Mouse (Mus musculus): ENCODE results near the gene Hmcn1. TPM values are rescaled to one million over a fixed set of nuclear protein-coding genes. Genes with fewer than 3 reads are reported as not detected.

Hmcn1 gene
- polyA plus RNA-seq, 1 experiment from 2014 or later: 20.4 TPM

DNA sequence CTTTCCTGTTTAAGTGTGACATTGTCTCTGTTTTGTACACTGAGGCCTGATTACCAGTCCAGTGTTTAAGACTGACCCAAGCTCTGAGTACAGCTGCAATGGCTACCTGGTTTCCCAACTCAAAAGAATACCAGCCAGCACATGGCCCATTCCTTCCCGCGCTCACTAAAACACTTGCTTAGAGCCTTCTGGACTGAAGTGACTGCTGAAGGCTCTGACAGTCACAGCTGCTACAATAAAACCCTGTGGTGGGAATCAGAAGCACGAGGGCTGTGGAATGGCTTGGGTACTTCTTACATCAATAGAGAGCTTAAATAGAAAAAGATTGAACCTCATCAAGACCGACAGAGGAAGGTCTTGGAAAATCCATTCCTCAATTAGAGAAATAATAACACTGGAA lies 286.7 kb downstream of the Hmcn1 start:
- Histone ChIP-seq H3K27ac (no peak overlapping the region), H3K4me1 (no peaks in the 10 kb centered on the region), H3K4me3 (no peak overlapping the region), H3K36me3 (peaks cover 4% of the 10 kb centered on the region; the same call in 1 of the 2 replicates), H3K9me3 (no peaks in the 10 kb centered on the region), H3K4me2 (no peak overlapping the region), H3K9ac (no peak overlapping the region), H3K27me3 (no peaks in the 10 kb centered on the region)
- ATAC-seq (ENCODE audit: insufficient number of reproducible peaks, low FRiP score, low TSS enrichment, low read depth): no peak
- 54% methylated on average over 4 of the region's 4 CpGs for WGBS

DNA sequence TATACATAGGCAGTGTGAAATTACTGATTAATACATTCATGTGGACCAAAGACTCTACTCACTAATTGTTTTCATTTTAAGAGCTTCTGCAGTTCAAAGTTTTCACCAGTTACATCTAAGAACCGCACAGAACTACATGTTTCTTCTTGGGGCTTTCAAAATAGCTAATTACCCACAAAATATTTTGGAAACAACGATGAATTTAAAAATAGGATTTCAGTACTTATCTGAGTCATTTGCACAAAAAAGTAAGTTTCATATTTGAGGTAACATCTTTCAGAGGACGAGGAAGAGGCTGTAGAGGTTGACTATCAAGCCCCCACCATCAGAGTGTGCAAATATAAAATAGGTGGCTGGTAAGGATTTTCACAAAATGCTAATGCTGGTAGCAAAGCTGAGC lies 295.5 kb downstream of the Hmcn1 start:
- no peak overlapping the region for H3K27ac ChIP-seq
- H3K4me2 ChIP-seq: no peak overlapping the region
- no peak overlapping the region for H3K9ac ChIP-seq
- H3K36me3 ChIP-seq: peaks cover 8% of the 10 kb centered on the region; the same call in 1 of the 2 replicates
- 93% methylated on average over 3 of the region's 3 CpGs for WGBS
- H3K27me3 ChIP-seq: no peaks in the 10 kb centered on the region
- H3K4me1 ChIP-seq: no peaks in the 10 kb centered on the region
- no peaks in the 10 kb centered on the region for H3K9me3 ChIP-seq
- ATAC-seq (ENCODE audit: insufficient number of reproducible peaks, low FRiP score, low TSS enrichment, low read depth): no peak
- H3K4me3 ChIP-seq: no peak overlapping the region

DNA sequence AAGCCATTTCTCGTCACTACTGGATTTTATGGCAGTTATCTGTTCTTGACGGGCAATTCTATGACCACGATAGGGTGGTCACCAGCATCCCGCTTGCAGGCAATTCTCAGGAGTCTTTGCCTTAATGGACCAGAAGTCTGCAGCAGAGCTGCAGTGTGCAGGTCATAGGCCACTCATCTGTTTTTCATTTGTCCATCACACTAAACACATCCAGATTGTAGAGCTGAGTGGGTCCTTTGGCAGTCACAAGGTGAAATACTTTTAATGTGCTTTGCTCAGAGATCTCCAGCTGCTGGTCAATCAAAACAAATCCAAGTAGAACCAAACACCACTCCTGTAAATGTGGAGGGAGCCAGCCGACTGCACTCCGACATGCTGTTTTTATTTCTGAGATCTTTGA lies 311.2 kb downstream of the Hmcn1 start:
- Histone ChIP-seq H3K27ac (no peak overlapping the region), H3K36me3 (peaks cover 5% of the 10 kb centered on the region; the same call in 1 of the 2 replicates), H3K27me3 (no peaks in the 10 kb centered on the region), H3K9ac (no peak overlapping the region), H3K9me3 (no peaks in the 10 kb centered on the region), H3K4me3 (no peak overlapping the region), H3K4me1 (peaks cover 18% of the 10 kb centered on the region), H3K4me2 (no peak overlapping the region)
- WGBS: 40% methylated on average over 6 of the region's 6 CpGs
- ATAC-seq (ENCODE audit: insufficient number of reproducible peaks, low FRiP score, low TSS enrichment, low read depth): no peak

DNA sequence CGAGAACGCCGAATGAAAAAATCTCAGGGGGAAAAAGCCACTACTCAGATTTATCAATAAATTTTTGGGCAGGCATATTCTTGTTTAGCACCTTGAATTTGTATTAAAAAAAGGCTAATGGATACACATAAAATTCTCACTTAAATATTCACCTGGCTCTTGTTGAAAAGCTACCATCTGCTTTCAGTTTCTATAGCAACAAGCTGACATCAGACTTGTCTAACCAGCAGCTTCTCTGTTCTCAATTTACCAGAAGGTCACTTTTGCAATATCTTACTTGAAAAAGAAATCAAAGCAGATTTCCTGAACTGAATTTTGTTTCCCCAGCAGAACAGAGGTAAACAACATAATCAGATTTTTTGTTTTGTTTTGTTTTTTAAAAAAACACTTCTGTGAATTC lies 311.8 kb downstream of the Hmcn1 start:
- Histone ChIP-seq H3K27ac (no peak overlapping the region), H3K4me2 (no peak overlapping the region), H3K27me3 (no peaks in the 10 kb centered on the region), H3K36me3 (peaks cover under 1% of the 10 kb centered on the region; the same call in 1 of the 2 replicates), H3K9ac (no peak overlapping the region), H3K4me3 (no peak overlapping the region), H3K9me3 (no peaks in the 10 kb centered on the region), H3K4me1 (peaks cover 18% of the 10 kb centered on the region)
- 54% methylated on average over 3 of the region's 3 CpGs for WGBS
- ATAC-seq (ENCODE audit: insufficient number of reproducible peaks, low FRiP score, low TSS enrichment, low read depth): no peak

DNA sequence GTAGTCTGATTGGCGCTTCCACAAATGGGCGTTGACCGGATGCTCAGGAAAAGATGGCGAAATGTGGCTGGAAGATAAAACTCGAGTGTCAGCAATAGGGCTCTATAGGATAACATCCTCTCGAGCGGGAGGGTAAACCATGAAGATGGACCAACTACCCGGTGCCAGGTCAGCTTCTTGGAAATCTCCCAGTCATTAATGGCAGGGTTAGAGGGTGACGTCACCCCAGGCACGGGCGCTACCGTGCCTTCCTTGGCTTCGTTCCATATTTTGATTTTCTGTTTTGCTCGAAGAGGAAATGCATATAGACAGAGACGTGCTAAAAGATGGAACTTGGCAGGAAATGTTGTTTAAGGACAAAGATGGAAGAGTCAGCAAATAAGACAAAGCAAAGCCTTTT lies 312.2 kb downstream of the Hmcn1 start:
- Histone ChIP-seq H3K27me3 (no peaks in the 10 kb centered on the region), H3K9ac (no peak overlapping the region), H3K4me2 (no peak overlapping the region), H3K4me1 (peaks cover 18% of the 10 kb centered on the region), H3K27ac (peak overlapping the region; percentile 48), H3K4me3 (no peak overlapping the region), H3K36me3 (no peaks in the 10 kb centered on the region; the same call in 1 of the 2 replicates), H3K9me3 (no peaks in the 10 kb centered on the region)
- WGBS: 59% methylated on average over 15 of the region's 15 CpGs
- ATAC-seq (ENCODE audit: insufficient number of reproducible peaks, low FRiP score, low TSS enrichment, low read depth): no peak

DNA sequence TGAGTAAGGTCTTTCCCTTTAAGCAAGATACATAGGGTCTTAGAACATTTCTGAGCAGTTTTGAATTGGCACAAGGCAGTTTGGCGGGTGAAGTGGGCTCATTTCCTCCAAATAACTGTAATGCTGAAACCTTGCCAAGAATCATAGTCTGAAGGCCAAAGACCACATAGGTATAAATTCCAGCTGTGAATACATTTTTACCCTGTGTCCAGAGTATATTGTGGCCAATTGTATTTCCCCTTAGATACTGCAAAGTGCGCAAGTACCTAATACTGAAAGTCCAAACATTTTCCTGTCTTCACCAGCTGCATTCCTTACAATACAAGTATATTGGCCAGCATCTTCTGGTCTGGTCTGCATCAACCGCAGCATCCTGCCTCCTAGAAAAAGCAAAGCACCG lies 312.9 kb downstream of the Hmcn1 start:
- Histone ChIP-seq H3K4me3 (no peak overlapping the region), H3K27me3 (no peaks in the 10 kb centered on the region), H3K4me2 (no peak overlapping the region), H3K27ac (peak overlapping the region; percentile 71), H3K36me3 (peaks cover 1% of the 10 kb centered on the region; the same call in 1 of the 2 replicates), H3K4me1 (peaks cover 18% of the 10 kb centered on the region), H3K9me3 (no peaks in the 10 kb centered on the region), H3K9ac (no peak overlapping the region)
- peak; percentile 48; the same call in 1 of the 2 replicates for ATAC-seq (ENCODE audit: insufficient number of reproducible peaks, low FRiP score, low TSS enrichment, low read depth)
- WGBS: 35% methylated on average over 4 of the region's 4 CpGs

DNA sequence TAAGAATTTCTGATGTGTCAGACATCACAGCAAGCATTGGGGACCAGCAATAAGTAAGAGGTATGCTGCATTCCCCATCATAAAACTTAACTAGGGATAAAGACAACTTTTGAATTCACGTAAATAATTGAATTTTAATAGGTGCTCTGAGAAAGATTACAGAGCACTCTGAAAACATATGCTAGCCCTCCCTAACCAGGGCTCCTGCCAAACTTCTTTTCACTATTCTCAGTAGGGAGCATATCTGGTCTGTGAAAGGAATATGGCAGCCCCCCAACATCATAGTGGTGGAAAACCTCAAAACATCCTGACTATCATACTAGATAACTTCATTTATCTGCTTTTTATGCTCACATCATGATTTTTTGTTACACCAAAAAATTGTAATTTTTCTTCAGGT lies 347.9 kb downstream of the Hmcn1 start:
- Histone ChIP-seq H3K9ac (no peak overlapping the region), H3K4me3 (no peak overlapping the region), H3K36me3 (peaks cover 18% of the 10 kb centered on the region), H3K9me3 (no peaks in the 10 kb centered on the region), H3K27me3 (no peaks in the 10 kb centered on the region), H3K4me1 (no peaks in the 10 kb centered on the region), H3K27ac (no peak overlapping the region), H3K4me2 (no peak overlapping the region)
- ATAC-seq (ENCODE audit: insufficient number of reproducible peaks, low FRiP score, low TSS enrichment, low read depth): no peak
- WGBS: 43% methylated on average over 1 of the region's 1 CpGs

DNA sequence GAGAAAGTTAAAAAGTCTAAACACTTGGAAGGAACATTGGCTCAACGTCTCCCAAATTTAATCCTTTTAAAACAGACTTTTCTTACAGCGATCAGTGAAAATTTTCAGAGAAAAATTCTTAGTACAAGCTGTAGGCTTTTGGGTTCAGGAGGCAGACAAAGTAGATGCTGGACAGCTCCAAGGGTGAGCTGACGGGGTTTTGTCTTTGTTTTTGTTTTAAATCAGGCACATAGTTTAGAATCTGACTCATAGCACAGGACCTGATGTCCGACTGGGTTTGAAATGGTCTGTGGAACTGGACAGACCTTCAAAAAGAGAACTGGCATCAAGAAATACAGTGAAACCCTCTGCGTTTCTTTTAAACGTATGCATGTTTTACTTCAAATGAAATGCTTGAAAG lies 353.7 kb downstream of the Hmcn1 start:
- H3K9ac ChIP-seq: no peak overlapping the region

DNA sequence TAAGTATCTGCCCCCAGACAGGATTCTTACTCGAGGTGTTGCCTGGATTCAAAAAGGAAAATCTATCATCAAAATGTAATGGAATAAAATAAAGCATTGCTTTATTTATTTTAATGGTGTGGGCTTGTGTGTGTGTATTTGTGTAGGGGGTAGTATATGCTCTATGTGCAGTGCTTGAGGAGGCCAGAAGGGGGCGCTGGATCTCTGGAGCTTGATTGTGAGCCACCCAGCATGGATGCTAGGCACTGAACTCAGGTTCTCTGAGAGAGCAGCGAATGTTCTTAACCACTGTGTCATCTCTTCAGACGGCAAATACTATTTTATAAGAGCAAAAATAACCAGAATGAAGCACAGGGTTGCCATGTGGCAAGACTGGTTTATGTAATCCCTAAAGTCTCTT lies 360.7 kb downstream of the Hmcn1 start:
- H3K4me1 ChIP-seq: peaks cover 2% of the 10 kb centered on the region; the same call in 1 of the 2 replicates
- H3K4me3 ChIP-seq: no peak overlapping the region
- H3K4me2 ChIP-seq: no peak overlapping the region
- no peaks in the 10 kb centered on the region for H3K9me3 ChIP-seq
- 67% methylated on average over 4 of the region's 4 CpGs for WGBS
- no peak for ATAC-seq (ENCODE audit: insufficient number of reproducible peaks, low FRiP score, low TSS enrichment, low read depth)
- H3K27ac ChIP-seq: no peak overlapping the region
- peaks cover 9% of the 10 kb centered on the region; the same call in 1 of the 2 replicates for H3K36me3 ChIP-seq
- no peak overlapping the region for H3K9ac ChIP-seq
- no peaks in the 10 kb centered on the region for H3K27me3 ChIP-seq

More for the DNA sequence above, 353.7 kb downstream of the Hmcn1 start:
- no peak for ATAC-seq (ENCODE audit: insufficient number of reproducible peaks, low FRiP score, low TSS enrichment, low read depth)
- H3K4me1 ChIP-seq: no peaks in the 10 kb centered on the region
- H3K27me3 ChIP-seq: no peaks in the 10 kb centered on the region
- H3K9me3 ChIP-seq: no peaks in the 10 kb centered on the region
- 54% methylated on average over 6 of the region's 6 CpGs for WGBS
- H3K4me2 ChIP-seq: no peak overlapping the region
- H3K36me3 ChIP-seq: no peaks in the 10 kb centered on the region
- no peak overlapping the region for H3K27ac ChIP-seq
- no peak overlapping the region for H3K4me3 ChIP-seq

DNA sequence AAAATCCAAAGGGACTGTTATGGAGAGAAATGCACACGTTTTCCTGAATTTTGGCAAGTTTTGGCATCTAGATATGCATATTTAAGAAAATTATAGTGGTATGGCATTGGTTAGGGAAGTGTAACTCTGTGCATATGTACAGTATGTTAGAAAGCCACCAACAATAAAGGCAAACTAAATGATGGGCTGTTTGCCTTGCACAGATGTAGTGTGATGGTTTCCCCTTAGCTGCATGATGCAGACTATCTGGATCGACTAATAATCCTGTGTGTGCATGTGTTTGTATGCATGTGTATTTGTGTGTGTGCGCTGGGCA lies 361.4 kb downstream of the Hmcn1 start:
- peak; percentile 52; the same call in 1 of the 2 replicates for ATAC-seq (ENCODE audit: insufficient number of reproducible peaks, low FRiP score, low TSS enrichment, low read depth)
- no peaks in the 10 kb centered on the region for H3K9me3 ChIP-seq
- 60% methylated on average over 3 of the region's 3 CpGs for WGBS
- no peaks in the 10 kb centered on the region for H3K27me3 ChIP-seq
- H3K36me3 ChIP-seq: peaks cover 9% of the 10 kb centered on the region; the same call in 1 of the 2 replicates
- H3K4me1 ChIP-seq: peaks cover 2% of the 10 kb centered on the region; the same call in 1 of the 2 replicates
- H3K9ac ChIP-seq: no peak overlapping the region
- no peak overlapping the region for H3K4me2 ChIP-seq
- no peak overlapping the region for H3K27ac ChIP-seq
- no peak overlapping the region for H3K4me3 ChIP-seq

DNA sequence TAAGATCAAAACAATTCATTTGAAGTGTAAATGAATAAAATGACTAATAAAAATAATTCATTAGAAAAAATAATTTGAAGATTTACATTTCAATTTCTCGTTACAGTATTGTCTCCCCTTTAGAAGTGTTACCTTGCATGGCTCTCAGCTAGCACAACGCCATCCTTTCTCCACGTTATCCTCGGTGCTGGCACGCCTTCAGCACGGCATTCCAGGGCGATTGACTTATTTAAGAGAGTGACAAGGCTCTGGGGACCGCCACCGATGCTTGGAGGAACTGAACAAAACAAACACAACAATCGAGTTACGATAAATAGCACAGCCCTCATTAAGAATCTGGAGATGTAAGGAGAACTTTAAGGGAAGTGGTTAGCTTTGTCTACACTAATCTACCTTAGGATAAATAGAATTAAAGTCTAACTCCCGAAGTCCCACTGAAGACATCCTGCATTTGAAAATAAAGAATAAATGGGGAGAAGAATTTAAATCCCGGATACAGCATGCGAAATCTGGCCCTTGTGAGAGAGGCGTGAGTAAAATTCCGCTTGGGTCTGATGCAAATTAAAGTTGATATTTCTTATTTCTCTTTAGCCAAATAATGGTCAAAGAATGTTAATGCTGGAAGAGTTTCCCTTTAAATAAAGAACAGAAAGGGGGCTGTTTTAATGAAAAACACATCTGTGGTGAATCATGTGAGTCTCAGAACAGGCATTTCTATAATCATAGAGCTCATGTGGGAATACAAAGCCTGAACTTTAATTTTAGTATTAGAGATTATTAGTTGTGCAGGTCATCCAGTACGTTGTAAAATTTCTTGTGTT lies 362.0 kb downstream of the Hmcn1 start:
- 48% methylated on average over 17 of the region's 17 CpGs for WGBS
- H3K27ac ChIP-seq: no peak overlapping the region; the same call in 1 of the 2 replicates
- peaks cover 9% of the 10 kb centered on the region; the same call in 1 of the 2 replicates for H3K36me3 ChIP-seq
- no peak overlapping the region for H3K4me2 ChIP-seq
- H3K4me1 ChIP-seq: peaks cover 2% of the 10 kb centered on the region; the same call in 1 of the 2 replicates
- ATAC-seq (ENCODE audit: insufficient number of reproducible peaks, low FRiP score, low TSS enrichment, low read depth): 0 out of 2 replicates have a peak, but pooled peaks have one; percentile 35
- H3K9ac ChIP-seq: no peak overlapping the region
- no peaks in the 10 kb centered on the region for H3K9me3 ChIP-seq
- H3K27me3 ChIP-seq: no peaks in the 10 kb centered on the region
- H3K4me3 ChIP-seq: no peak overlapping the region

DNA sequence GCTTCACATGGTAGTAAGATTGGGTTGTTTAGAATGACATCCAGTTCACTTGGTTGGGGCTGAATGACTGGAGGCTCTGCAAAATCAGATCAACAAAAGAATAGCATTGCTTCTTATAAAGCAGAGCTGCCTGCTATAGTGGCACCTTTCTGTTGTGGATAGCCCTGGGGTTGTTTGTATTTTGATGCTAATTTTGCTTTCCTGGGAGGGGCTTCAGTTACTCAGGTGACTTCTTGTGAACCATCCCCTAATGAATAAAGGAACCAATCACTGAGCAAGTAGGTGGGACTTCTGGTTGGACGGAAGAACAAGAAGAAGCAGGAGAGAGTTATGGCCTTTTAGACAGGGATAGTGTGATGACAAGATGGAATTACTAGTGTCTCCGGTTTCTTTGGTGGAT lies 370.0 kb downstream of the Hmcn1 start:
- H3K27me3 ChIP-seq: no peaks in the 10 kb centered on the region
- 92% methylated on average over 2 of the region's 2 CpGs for WGBS

More for the DNA sequence above, 370.0 kb downstream of the Hmcn1 start:
- no peak overlapping the region for H3K27ac ChIP-seq
- H3K36me3 ChIP-seq: peaks cover 25% of the 10 kb centered on the region
- H3K4me1 ChIP-seq: no peaks in the 10 kb centered on the region
- H3K4me2 ChIP-seq: no peak overlapping the region
- H3K9ac ChIP-seq: no peak overlapping the region
- no peak for ATAC-seq (ENCODE audit: insufficient number of reproducible peaks, low FRiP score, low TSS enrichment, low read depth)
- no peaks in the 10 kb centered on the region for H3K9me3 ChIP-seq
- no peak overlapping the region for H3K4me3 ChIP-seq
